Mouse (Mus musculus): Measurements from ENCODE around the gene Gm17482.
"Not testable (repeated sequence)": the region's sequence is repeated elsewhere in the genome, so short reads cannot be mapped to it uniquely, and the experiment has no call there.

Gene Gm17482

GRCm38 (mm10) chr6:115227043-115227442 is at the start of gene Gm17482:
Gene Gm17482 (plus strand): TSS chr6:115227343.
- no peak for DNase-seq

- DNase-seq = peak; percentile 82
Observed at GRCm38 (mm10) chr6:115178826-115179225, 48.3 kb upstream of the Gm17482 start.

DNA sequence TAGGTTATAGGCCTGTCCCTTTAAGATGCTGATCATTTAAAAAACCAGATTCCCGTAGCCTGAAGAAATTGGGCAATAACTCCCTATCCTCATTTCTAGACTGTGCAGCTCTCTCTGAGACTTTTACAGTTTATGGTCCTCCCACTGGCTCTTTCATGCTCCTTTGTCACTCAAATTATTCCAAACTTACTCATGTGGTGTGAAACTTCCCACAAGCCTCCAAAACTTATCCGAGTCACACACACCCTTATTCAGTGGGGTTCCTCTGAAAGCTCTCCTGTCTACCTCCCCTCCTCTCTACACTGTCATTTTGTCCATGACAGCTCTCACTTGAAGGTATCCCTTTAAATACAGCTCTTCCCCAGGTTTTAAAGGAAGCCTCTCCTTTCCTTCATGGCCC is 46.0 kb upstream of the Gm17482 start:
- DNase-seq = no peak

GRCm38 (mm10) chr6:115191111-115191510 is 36.0 kb upstream of the Gm17482 start:
- peak; percentile 15 for DNase-seq

DNA sequence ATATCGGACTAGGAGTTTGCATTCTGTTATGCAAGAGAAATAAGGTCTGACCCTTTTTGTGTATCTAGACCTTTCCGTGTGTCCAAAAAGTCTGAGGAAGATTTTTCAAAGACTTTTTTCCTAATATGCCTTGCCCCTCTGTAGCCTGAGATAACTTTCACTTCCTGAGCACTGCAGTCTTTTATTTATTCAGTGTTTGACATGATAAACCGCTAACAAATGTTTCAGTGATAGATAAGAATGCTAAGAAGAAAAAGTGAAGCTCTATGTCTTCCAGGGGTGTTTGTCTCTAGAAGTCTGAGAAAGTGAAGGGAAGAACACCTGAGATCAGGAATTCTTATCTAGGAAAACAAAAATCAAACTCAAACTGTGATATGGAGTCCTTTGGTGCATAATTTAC is 26.4 kb upstream of the Gm17482 start:
- DNase-seq = no peak

DNA sequence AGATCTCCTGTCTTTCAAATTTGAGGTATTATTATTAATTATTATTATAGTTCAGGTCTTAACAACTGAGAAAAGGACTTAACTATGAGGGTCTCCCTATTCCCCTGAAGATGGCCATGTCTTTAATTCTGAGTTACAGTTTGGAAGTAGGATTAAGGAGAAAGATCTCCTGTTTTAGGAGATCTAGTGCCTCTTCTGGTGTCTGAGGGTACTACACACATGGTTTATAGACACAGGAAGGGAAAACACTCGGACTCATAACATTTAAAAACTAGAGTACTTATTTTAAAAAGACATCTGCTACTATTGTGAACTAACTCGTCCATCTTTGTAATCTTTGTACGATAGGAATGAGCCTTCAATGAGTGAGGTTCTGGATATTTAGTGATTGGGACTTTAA is 24.1 kb upstream of the Gm17482 start:
- DNase-seq = no peak

- DNase-seq = no peak
Observed at GRCm38 (mm10) chr6:115210187-115210586, 17.0 kb upstream of the Gm17482 start.

GRCm38 (mm10) chr6:115210820-115211219 is 16.3 kb upstream of the Gm17482 start:
- DNase-seq = no peak

- DNase-seq = peak; percentile 19
Observed at GRCm38 (mm10) chr6:115212132-115212903, 14.8 kb upstream of the Gm17482 start.

GRCm38 (mm10) chr6:115213129-115213528 is 14.0 kb upstream of the Gm17482 start:
- DNase-seq = peak; percentile 44

DNA sequence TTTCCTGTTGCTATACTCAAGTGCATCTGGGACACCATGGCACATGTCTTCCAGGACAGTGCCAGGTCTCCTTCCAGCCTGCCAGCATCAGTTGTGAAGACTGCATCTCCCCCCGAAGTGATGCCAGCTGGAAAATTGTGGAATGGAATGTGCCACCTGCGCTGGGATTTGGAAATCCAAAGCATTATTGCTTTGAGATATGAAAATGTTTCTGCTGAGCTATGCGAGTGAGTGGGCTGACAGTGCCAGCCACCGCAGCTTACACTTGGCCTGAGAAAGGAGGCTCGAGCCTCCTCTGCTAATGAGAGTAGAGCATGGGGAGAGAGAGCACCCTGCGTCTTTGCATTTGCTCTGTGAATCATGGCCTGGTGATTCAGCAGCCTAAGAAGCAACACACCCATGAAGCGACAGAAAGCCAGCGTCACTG is 5.9 kb upstream of the Gm17482 start:
- DNase-seq = no peak

GRCm38 (mm10) chr6:115225519-115225918 is 1.6 kb upstream of the Gm17482 start:
- no peak for DNase-seq

DNA sequence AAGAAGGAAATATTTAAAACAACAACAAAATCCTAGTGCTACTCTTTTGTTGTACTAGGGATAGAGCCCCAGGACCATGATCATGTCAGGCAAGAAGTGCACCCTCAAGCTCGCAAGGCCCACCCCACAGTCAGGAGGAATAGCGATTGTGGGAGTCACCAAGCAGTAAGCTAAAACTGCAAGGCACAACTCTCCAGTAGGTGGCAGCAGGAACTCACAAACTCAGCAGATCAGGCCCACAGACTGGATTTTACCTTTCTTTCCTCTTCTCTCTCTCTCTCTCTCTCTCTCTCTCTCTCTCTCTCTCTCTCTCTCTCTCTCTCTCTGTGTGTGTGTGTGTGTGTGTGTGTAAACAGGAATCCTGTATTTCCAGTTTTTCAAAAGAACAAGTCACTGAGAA is 386 bp downstream of the Gm17482 start:
- peak; percentile 87 for DNase-seq

- no peak for DNase-seq
Observed at GRCm38 (mm10) chr6:115230557-115230956, 3.4 kb downstream of the Gm17482 start.

GRCm38 (mm10) chr6:115231836-115232235 is 4.7 kb downstream of the Gm17482 start:
- DNase-seq = no peak

DNA sequence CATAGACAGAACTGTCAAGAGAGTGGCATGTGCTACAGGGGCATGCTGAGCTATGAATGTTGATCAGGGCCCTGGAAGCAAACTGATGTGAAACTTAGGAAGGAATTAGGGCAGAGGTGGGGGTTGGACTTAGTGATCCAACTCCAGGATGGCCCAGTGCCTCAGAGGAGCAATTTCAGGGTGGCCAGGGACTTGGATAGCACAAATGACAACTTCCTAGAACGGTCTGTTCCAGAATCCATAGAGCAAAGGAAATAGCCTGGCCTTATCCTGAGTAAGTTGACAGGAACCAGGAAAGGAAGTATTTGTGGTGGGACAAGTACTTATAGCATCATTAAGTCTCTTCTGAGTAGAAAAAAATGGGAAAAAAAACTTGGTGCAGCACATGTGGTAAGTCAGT is 5.4 kb downstream of the Gm17482 start:
- no peak for DNase-seq

GRCm38 (mm10) chr6:115238031-115239027 is 11.2 kb downstream of the Gm17482 start:
- no peak for DNase-seq

DNA sequence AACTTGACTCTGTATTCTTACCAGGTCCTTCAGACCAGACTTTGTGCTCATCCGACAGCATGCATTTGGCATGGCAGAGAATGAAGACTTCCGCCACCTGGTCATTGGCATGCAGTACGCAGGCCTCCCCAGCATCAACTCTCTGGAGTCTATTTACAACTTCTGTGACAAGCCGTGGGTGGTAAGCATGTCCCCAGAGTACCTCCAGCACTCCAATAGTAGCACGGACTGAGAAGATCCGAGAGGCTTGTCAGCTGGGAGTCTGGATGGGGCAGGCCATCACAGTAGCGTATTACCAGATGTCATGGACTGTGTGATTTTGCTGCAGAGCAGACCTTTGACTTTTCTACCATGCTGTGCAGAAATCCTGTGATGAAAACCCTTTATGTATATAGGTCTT is 12.2 kb downstream of the Gm17482 start:
- no peak for DNase-seq

DNA sequence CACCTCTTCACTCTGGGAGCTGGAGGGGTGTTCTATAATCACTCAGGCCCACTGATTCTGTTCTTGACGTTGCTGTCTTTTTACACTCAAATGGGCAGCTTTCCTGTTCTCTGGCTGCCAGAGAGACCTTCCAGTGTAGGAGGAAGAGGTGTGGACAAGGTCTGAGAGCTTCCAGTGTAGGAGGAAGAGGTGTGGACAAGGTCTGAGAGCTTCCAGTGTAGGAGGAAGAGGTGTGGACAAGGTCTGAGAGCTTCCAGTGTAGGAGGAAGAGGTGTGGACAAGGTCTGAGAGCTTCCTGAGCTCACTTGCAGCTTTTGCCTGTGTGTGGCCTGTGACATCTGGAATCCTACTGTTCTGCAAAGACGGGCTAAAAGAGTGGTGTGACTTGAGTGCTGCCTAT is 13.3 kb downstream of the Gm17482 start:
- not testable (repeated sequence) for DNase-seq

- no peak for DNase-seq
Observed at GRCm38 (mm10) chr6:115241131-115241699, 14.1 kb downstream of the Gm17482 start.

- no peak for DNase-seq
Observed at GRCm38 (mm10) chr6:115241939-115242338, 14.8 kb downstream of the Gm17482 start.

DNA sequence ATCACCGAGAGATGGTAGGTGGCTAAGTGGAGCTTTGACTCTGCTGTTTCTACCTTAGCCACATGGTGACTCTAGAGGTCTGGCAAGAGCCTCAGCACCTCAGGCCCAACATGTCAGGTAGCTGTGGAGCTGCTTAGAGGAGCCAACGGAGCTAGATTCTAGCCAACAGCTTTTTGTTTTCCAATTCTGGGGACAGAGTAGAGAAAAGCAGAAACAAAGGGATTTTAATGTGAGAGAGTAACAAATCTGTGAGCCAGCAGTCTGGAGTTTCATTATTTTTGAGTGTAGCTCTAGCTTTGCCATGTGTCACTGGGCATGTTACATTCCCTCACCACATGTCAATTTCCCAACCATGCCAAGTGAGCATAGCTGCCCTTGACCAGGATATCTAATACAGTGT is 17.1 kb downstream of the Gm17482 start:
- no peak for DNase-seq

DNA sequence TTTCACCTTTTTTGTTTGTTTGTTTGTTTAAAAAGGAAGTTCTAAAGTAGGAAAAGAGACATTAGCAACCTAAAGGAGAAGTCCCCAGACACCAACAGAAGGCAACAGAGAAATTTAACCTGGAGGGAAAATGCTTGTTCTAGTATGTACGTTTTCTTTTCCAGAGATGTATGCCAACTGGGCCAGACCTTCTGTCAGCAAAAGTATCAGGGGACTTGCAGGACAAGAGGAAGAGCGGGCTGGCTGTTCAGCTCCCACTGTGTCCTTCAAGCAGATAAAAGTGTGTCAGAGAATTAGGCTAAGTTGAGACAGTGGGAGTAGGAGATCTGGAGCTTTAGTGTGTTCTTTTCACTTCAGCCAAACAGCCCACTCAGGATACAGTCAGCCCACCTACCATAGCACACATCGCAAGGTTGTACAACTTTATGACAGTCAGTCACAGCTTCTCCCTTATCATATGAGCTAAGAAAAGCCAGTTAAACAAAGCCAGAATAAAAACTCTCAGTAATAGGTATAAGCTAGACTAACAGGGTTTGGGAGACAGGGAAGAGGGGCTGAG is 18.4 kb downstream of the Gm17482 start:
- no peak for DNase-seq

Measured in kidney, postnatal 10 days (tissue).